ENCODE assay signal across 8 mouse cellular contexts in the genomic region with DNA sequence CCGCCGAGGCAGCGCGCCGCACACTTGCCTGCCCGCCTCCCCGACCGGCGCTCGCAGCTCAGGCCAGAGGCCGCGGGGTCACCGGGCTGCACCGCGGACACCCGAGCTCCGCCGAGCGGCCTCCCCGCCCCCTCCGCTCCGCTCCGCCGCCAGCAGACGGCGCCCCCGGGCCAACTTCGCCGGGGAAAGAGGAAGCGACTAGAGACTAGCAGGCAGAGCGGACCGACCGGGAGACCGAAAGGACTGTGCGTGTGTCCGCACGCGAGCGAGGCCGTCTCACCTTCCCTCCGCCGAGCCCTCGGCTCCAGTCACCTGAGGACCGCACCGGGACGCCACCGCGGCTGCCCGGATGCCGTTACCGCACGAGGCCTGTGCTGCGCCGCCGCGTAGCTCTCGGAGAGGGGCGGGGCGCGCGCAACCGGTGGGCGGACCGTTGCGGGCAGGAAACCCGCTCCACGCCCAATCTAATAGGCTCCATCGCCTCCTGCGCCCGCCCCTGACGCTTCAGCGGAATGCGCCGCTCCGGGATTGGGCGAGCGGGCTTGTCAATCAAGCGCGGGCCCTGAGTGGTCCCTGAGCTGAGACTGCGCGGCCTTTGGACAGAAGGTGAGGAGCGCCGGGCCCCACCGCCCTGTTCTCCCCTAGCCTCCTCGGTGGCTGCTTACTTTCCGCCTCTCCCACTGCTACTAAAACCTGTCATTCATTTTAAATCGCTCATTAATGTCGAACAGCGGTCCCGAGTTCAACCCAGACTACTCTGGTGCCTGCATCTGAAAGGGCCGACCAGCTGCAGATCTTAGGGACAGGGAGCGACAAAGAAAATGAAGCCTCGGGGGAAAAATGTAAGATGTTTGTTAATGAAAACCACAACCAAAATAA. TPM values are rescaled to one million over a fixed set of nuclear protein-coding genes. Genes with fewer than 3 reads are reported as not detected.
A peak's percentile ranks its signal among the peaks of the same experiment; 100 is the strongest.
DNase-seq lines count a peak whose midpoint lies in the region; ATAC-seq and TF ChIP-seq lines count a peak whose summit lies in the region.

Gene Nck1 (minus strand): TSS at position 420 of the 879 bp plus-strand sequence.

- peak; percentile 77 for TF ChIP-seq CTCF in liver, embryonic 14.5 days (IDR thresholded peaks at IDR 0.05; ENCODE audit: low read depth)
- peak; percentile 79 for TF ChIP-seq CTCF in stomach, postnatal 0 days (IDR thresholded peaks at IDR 0.05; ENCODE audit: low read depth)

- no peak for TF ChIP-seq EP300 in liver, embryonic 14.5 days (IDR thresholded peaks at IDR 0.05; ENCODE audit: low read depth)
- peak; percentile 6 for TF ChIP-seq EP300 in stomach, postnatal 0 days (optimal IDR thresholded peaks at IDR 0.05)

- H3K9me3 ChIP-seq in forebrain, embryonic 10.5 days: peaks cover 12% of the 10 kb centered on the region
- no peaks in the 10 kb centered on the region for H3K9me3 ChIP-seq in heart, embryonic 15.5 days (replicated peaks)
- peaks cover 5% of the 10 kb centered on the region for H3K9me3 ChIP-seq in liver, embryonic 14.5 days (ENCODE audit: control insufficient read depth, low read length)
- 0 out of 2 replicates have a peak, but pooled peaks cover 3% of the 10 kb centered on the region for H3K9me3 ChIP-seq in neural tube, embryonic 11.5 days (ENCODE audit: control insufficient read depth, low read length)
- H3K9me3 ChIP-seq in stomach, postnatal 0 days (ENCODE audit: control insufficient read depth, low read length): peaks cover 6% of the 10 kb centered on the region; the same call in 1 of the 2 replicates

- peak within 1 kb of the TSS; percentile 79 for H3K9ac ChIP-seq in heart, embryonic 15.5 days
- H3K9ac ChIP-seq in liver, embryonic 14.5 days (replicated peaks): peak within 1 kb of the TSS; percentile 85
- H3K9ac ChIP-seq in neural tube, embryonic 11.5 days (ENCODE audit: low read length): peak within 1 kb of the TSS; percentile 90
- peak within 1 kb of the TSS; percentile 90 for H3K9ac ChIP-seq in stomach, postnatal 0 days (ENCODE audit: low read length)

- peak within 1 kb of the TSS; percentile 96 for H3K4me3 ChIP-seq in forebrain, embryonic 10.5 days
- peak within 1 kb of the TSS; percentile 91 for H3K4me3 ChIP-seq in heart, embryonic 15.5 days
- peak within 1 kb of the TSS; percentile 81 to 87 for H3K4me3 ChIP-seq in liver, embryonic 14.5 days (ENCODE audit: insufficient read depth in 1 of 2, low read depth in 2 of 2, low read length in 2 of 2)
- peak within 1 kb of the TSS; percentile 92 for H3K4me3 ChIP-seq in neural tube, embryonic 11.5 days (ENCODE audit: low read depth, low read length)
- H3K4me3 ChIP-seq in stomach, postnatal 0 days (ENCODE audit: low read depth, low read length): peak within 1 kb of the TSS; percentile 98

- under 1% methylated on average over 93 of the region's 93 CpGs for WGBS in forebrain, embryonic 10.5 days
- WGBS in heart, embryonic 15.5 days: under 1% methylated on average over 91 of the region's 93 CpGs
- WGBS in liver, embryonic 14.5 days (ENCODE audit: insufficient replicate concordance): under 1% methylated on average over 82 of the region's 93 CpGs
- WGBS in neural tube, embryonic 11.5 days: under 1% methylated on average over 59 of the region's 93 CpGs
- WGBS in stomach, postnatal 0 days: under 1% methylated on average over 76 of the region's 93 CpGs

- peaks cover 24% of the 10 kb centered on the region for H3K4me1 ChIP-seq in forebrain, embryonic 10.5 days
- peaks cover 16% of the 10 kb centered on the region; the same call in 1 of the 2 replicates for H3K4me1 ChIP-seq in heart, embryonic 15.5 days (replicated peaks)
- H3K4me1 ChIP-seq in liver, embryonic 14.5 days (replicated peaks; ENCODE audit: control insufficient read depth in 2 of 2, insufficient read depth in 2 of 2, low read length in 1 of 2): peaks cover 8 to 14% of the 10 kb centered on the region in 2 experiments
- H3K4me1 ChIP-seq in neural tube, embryonic 11.5 days (ENCODE audit: control insufficient read depth, insufficient read depth, low read length): no peaks in the 10 kb centered on the region; the same call in 1 of the 2 replicates
- 0 out of 2 replicates have a peak, but pooled peaks cover 2% of the 10 kb centered on the region for H3K4me1 ChIP-seq in stomach, postnatal 0 days (replicated peaks; ENCODE audit: control insufficient read depth, insufficient read depth)

- no peaks in the 10 kb centered on the region for H3K27me3 ChIP-seq in forebrain, embryonic 10.5 days (ENCODE audit: poor library complexity, severe bottlenecking)
- H3K27me3 ChIP-seq in heart, embryonic 15.5 days: no peaks in the 10 kb centered on the region
- no peaks in the 10 kb centered on the region for H3K27me3 ChIP-seq in liver, embryonic 14.5 days (ENCODE audit: control insufficient read depth, insufficient read depth, low read length)
- H3K27me3 ChIP-seq in neural tube, embryonic 11.5 days (ENCODE audit: control insufficient read depth, insufficient read depth, low read length): no peaks in the 10 kb centered on the region
- H3K27me3 ChIP-seq in stomach, postnatal 0 days (ENCODE audit: control insufficient read depth, insufficient read depth, low read length): no peaks in the 10 kb centered on the region

- peak; percentile 100 for ATAC-seq in heart, embryonic 15.5 days (replicated peaks; ENCODE audit: insufficient number of reproducible peaks, insufficient read depth, low FRiP score, low read depth)
- peak; percentile 95 for ATAC-seq in liver, embryonic 14.5 days (ENCODE audit: insufficient read depth)
- peak; percentile 100 for ATAC-seq in neural tube, embryonic 11.5 days (ENCODE audit: insufficient read depth, low FRiP score, low TSS enrichment)
- peak; percentile 100 for ATAC-seq in stomach, postnatal 0 days (ENCODE audit: low FRiP score, low TSS enrichment)

- peak within 1 kb of the TSS; percentile 98 for H3K27ac ChIP-seq in forebrain, embryonic 10.5 days
- H3K27ac ChIP-seq in heart, embryonic 15.5 days: peak within 1 kb of the TSS; percentile 95
- peak within 1 kb of the TSS; percentile 34 for H3K27ac ChIP-seq in liver, embryonic 14.5 days
- H3K27ac ChIP-seq in neural tube, embryonic 11.5 days (ENCODE audit: low read depth, low read length): peak within 1 kb of the TSS; percentile 91
- peak within 1 kb of the TSS; percentile 92 for H3K27ac ChIP-seq in stomach, postnatal 0 days (replicated peaks)

- peak within 1 kb of the TSS; percentile 78 for H3K4me2 ChIP-seq in heart, embryonic 15.5 days
- H3K4me2 ChIP-seq in liver, embryonic 14.5 days (ENCODE audit: low read depth): peak within 1 kb of the TSS; percentile 92
- H3K4me2 ChIP-seq in neural tube, embryonic 11.5 days (ENCODE audit: low read depth): peak within 1 kb of the TSS; percentile 70
- peak within 1 kb of the TSS; percentile 58 for H3K4me2 ChIP-seq in stomach, postnatal 0 days (replicated peaks; ENCODE audit: low read depth)

- H3K36me3 ChIP-seq in forebrain, embryonic 10.5 days (replicated peaks): peaks cover 16% of the 10 kb centered on the region
- H3K36me3 ChIP-seq in heart, embryonic 15.5 days: no peaks in the 10 kb centered on the region; the same call in 1 of the 2 replicates
- no peaks in the 10 kb centered on the region for H3K36me3 ChIP-seq in liver, embryonic 14.5 days (replicated peaks; ENCODE audit: control insufficient read depth, insufficient read depth, low read depth)
- H3K36me3 ChIP-seq in neural tube, embryonic 11.5 days (ENCODE audit: control insufficient read depth, insufficient read depth, low read length): no peaks in the 10 kb centered on the region
- no peaks in the 10 kb centered on the region; the same call in 1 of the 2 replicates for H3K36me3 ChIP-seq in stomach, postnatal 0 days (ENCODE audit: control insufficient read depth, insufficient read depth, low read length)

- DNase-seq in CD8-positive naive resting alpha-beta T cell, adult 2 months (ENCODE audit: low read depth in 2 of 2, low spot score in 2 of 2): peak; percentile 97 to 98
- DNase-seq in c-Kit-positive CD71-negative TER-119-negative erythroid progenitor cells, embryonic 14.5 days (ENCODE audit: low read depth): peak; percentile 91
- peak; percentile 96 for DNase-seq in forebrain, embryonic 10.5 days (ENCODE audit: extremely low spot score, low spot score)
- peak; percentile 99 to 100 for DNase-seq in kidney, postnatal 25 days
- DNase-seq in liver, embryonic 14.5 days (ENCODE audit: low read depth in 3 of 3, low spot score in 3 of 3): peak; percentile 95 to 96 (median 96)
- DNase-seq in neural tube, embryonic 11.5 days (ENCODE audit: low spot score): peak; percentile 99
- peak; percentile 98 for DNase-seq in stomach, postnatal 0 days (ENCODE audit: low spot score)

RNA-seq across cellular contexts. Expression of gene Nck1, which starts in this region (rescaled TPM):
- 65.6 and 70.0 TPM in 2 replicates for polyA plus RNA-seq in forebrain, embryonic 10.5 days (2016; fragmentation: Nextera tagmentation; extraction: Ambion mirVana)
- 53.0 and 57.1 TPM in 2 replicates for polyA plus RNA-seq in heart, embryonic 15.5 days (2015; fragmentation: Nextera tagmentation; extraction: Ambion mirVana)
- polyA plus RNA-seq in liver, embryonic 14.5 days (2012; rRNA removed): 5.4 and 12.9 TPM in 2 replicates
- 18.3 and 26.4 TPM in 2 replicates for polyA plus RNA-seq in liver, embryonic 14.5 days (2014; fragmentation: Nextera tagmentation; extraction: Ambion mirVana)
- polyA plus RNA-seq in neural tube, embryonic 11.5 days (2014; fragmentation: Nextera tagmentation; extraction: Ambion mirVana): 75.2 and 75.9 TPM in 2 replicates
- 44.7 and 46.6 TPM in 2 replicates for polyA plus RNA-seq in stomach, postnatal 0 days (2015; fragmentation: Nextera tagmentation; extraction: Ambion mirVana)

Comparison
In these comparisons a context has a peak if more than half of its experiments do, and no peak if none do; other contexts are left out.
1. Peak in every context shown above with its lines: DNase-seq, ATAC-seq, H3K4me3 ChIP-seq and H3K27ac ChIP-seq.
2. H3K27ac ChIP-seq: peak in every context shown above with its lines; median percentile 98 in forebrain, embryonic 10.5 days; 95 in heart, embryonic 15.5 days; 92 in stomach, postnatal 0 days; 91 in neural tube, embryonic 11.5 days; 34 in liver, embryonic 14.5 days.